Mouse (Mus musculus) kidney, postnatal 0 days (tissue): Measurements from ENCODE around the gene Actr3b. TPM values are rescaled to one million over a fixed set of nuclear protein-coding genes. Genes with fewer than 3 reads are reported as not detected.

Experiments used
- ATAC-seq: fragments of 200-750 bp; cut with Nextera tagmentation; replicated peaks from 2 replicates; pipeline ENCODE4 v1.8.0; 2017; ENCODE audit warnings: low read depth, moderate number of reproducible peaks, moderate TSS enrichment, moderate library complexity; ENCODE audit not compliant: low FRiP score
- DNase-seq: peaks from one replicate; pipeline ENCODE4 v3.0.0-alpha.2; 2016; ENCODE audit warnings: low spot score
- H3K27ac ChIP-seq: fragments of 300-500 bp; sonication (generic); 2 replicates; pipeline ENCODE4 v1.5.1; 2014; ENCODE audit warnings: mild to moderate bottlenecking
- H3K27me3 ChIP-seq: fragments of 300-500 bp; sonication (generic); 2 replicates; pipeline ENCODE4 v1.6.1; 2014; ENCODE audit warnings: low read length, mixed read lengths; ENCODE audit not compliant: insufficient read depth
- H3K36me3 ChIP-seq: fragments of 300-500 bp; sonication (generic); 2 replicates; pipeline ENCODE4 v1.6.1; 2014; ENCODE audit warnings: low read length, mixed read lengths; ENCODE audit not compliant: insufficient read depth
- H3K4me1 ChIP-seq: fragments of 300-500 bp; sonication (generic); replicated peaks from 2 replicates; pipeline ENCODE4 v1.6.1; 2014; ENCODE audit warnings: antibody characterized with exemption, low read length, mixed read lengths; ENCODE audit not compliant: insufficient read depth
- H3K4me2 ChIP-seq: fragments of 300-500 bp; sonication (generic); 2 replicates; pipeline ENCODE4 v1.6.1; 2014; ENCODE audit warnings: mild to moderate bottlenecking, low read length, moderate library complexity, mixed read lengths
- H3K4me3 ChIP-seq: fragments of 300-500 bp; sonication (generic); replicated peaks from 2 replicates; pipeline ENCODE4 v1.5.1; 2014; ENCODE audit warnings: low read depth, low read length
- H3K9ac ChIP-seq: fragments of 300-500 bp; sonication (generic); 2 replicates; pipeline ENCODE4 v1.6.1; 2014; ENCODE audit warnings: low read depth, low read length
- H3K9me3 ChIP-seq: fragments of 300-500 bp; sonication (generic); replicated peaks from 2 replicates; pipeline ENCODE4 v1.6.1; 2016; ENCODE audit warnings: low read length, inconsistent platforms, mixed read lengths
- CTCF ChIP-seq: IDR thresholded peaks from 2 replicates; pipeline ENCODE4 v1.5.1; 2016; ENCODE audit warnings: antibody characterized with exemption, low read depth, mild to moderate bottlenecking, moderate library complexity
- WGBS: fragments of 180-500 bp; shearing (Covaris S2); extraction: QIAGEN DNeasy Blood & Tissue Kit; methylation state at CpG from one replicate; pipeline ENCODE4 v1.1.7; 2014; 5-methylcytosine and 5-hydroxymethylcytosine counted together
- polyA plus RNA-seq: library from polyadenylated mRNA; unstranded; fragments of >200 nt; fragmentation: Nextera tagmentation; extraction: Ambion mirVana; gene quantifications from 2 replicates; pipeline ENCODE4 v1.2.1, GENCODE M21; 2015

Actr3b gene
- polyA plus RNA-seq, 1 experiment from 2014 or later: 5.8 TPM

DNA sequence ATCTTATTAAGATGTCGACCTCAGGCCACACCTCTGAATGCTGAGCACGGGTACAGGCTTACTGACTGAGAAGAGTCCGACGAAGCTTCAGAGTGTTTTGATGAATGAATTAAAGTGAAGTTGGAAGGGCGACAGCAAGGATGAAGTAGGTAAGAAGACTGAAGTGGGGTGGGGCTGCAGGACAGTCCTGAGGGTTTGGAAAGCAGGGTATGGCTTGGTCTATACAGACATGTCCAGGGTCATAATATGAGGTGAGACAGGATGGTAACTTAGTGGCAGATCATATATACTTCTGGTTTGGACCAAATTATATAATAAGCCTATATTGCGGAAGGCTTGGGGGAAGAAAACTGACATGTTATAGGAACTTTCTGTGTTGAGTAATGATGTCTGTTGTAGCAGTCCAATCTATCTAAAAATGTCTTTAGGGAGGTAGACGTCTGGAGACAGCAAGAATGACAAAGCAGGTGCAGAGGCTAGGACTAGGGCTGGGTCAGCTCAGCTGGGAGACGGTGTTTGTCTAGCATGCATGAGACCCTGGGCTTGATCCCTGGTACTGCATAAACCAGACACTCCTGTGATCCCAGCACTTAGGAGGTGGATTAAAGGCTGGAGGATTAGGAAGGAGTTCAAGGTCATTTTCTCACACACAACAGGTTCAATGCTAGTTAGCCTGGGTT is 6.1 kb upstream of the Actr3b start:
- Histone ChIP-seq H3K4me1 (no peaks in the 10 kb centered on the region), H3K4me3 (no peak overlapping the region), H3K27ac (no peak overlapping the region), H3K27me3 (no peaks in the 10 kb centered on the region), H3K36me3 (no peaks in the 10 kb centered on the region), H3K9me3 (no peaks in the 10 kb centered on the region), H3K9ac (no peak overlapping the region), H3K4me2 (no peak overlapping the region)
- 40% methylated on average over 8 of the region's 8 CpGs for WGBS
- DNase-seq: no peak
- TF ChIP-seq CTCF: no peak
- ATAC-seq: no peak

- no peaks in the 10 kb centered on the region for H3K27me3 ChIP-seq
- H3K9me3 ChIP-seq: no peaks in the 10 kb centered on the region
- no peak overlapping the region for H3K4me3 ChIP-seq
- TF ChIP-seq CTCF: no peak
- H3K27ac ChIP-seq: no peak overlapping the region
- no peak overlapping the region for H3K4me2 ChIP-seq
- DNase-seq (peak; percentile 62), ATAC-seq (no peak)
- H3K9ac ChIP-seq: no peak overlapping the region
- H3K36me3 ChIP-seq: no peaks in the 10 kb centered on the region
- no peaks in the 10 kb centered on the region for H3K4me1 ChIP-seq
- WGBS: 6% methylated on average over 2 of the region's 2 CpGs
Measured at GRCm38 (mm10) chr5:25754236-25754766, 5.5 kb upstream of the Actr3b start.

- DNase-seq (no peak), ATAC-seq (peak; percentile 49; the same call in 1 of the 2 replicates)
Measured at GRCm38 (mm10) chr5:25760410-25760832, 624 bp downstream of the Actr3b start.

DNA sequence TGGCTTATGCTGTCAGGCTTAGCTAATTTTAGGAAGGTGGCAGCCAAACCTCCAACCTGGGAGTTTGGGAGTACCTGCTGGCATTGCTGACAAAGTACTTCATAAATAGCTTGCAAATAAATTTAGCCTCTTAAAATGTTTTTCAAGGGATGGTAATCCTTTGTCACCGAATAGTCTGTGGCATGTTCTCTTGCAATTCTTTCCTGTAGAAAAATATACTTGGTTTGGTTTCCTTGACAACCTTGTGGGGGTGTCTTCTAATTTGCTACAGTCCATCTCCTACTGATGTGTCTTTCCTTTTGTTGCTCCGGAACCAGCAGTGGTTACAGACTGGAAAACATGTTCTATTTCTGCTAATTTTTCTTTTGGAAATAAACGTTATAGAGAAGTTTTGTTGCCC is 1.1 kb downstream of the Actr3b start:
- no peaks in the 10 kb centered on the region for H3K36me3 ChIP-seq
- no peaks in the 10 kb centered on the region for H3K27me3 ChIP-seq
- no peaks in the 10 kb centered on the region; the same call in 1 of the 2 replicates for H3K4me1 ChIP-seq
- no peak overlapping the region for H3K27ac ChIP-seq
- ATAC-seq: no peak
- no peak overlapping the region for H3K9ac ChIP-seq
- no peak overlapping the region for H3K4me2 ChIP-seq
- no peak for DNase-seq
- no peak for TF ChIP-seq CTCF
- no peaks in the 10 kb centered on the region for H3K9me3 ChIP-seq
- 41% methylated on average over 3 of the region's 3 CpGs for WGBS
- H3K4me3 ChIP-seq: no peak overlapping the region

More at GRCm38 (mm10) chr5:25760410-25760832, 624 bp downstream of the Actr3b start:
- H3K9ac ChIP-seq: no peak overlapping the region
- H3K4me3 ChIP-seq: peak overlapping the region; percentile 57
- 1% methylated on average over 10 of the region's 10 CpGs for WGBS
- TF ChIP-seq CTCF: no peak
- H3K27me3 ChIP-seq: no peaks in the 10 kb centered on the region
- H3K27ac ChIP-seq: no peak overlapping the region
- no peaks in the 10 kb centered on the region; the same call in 1 of the 2 replicates for H3K4me1 ChIP-seq
- no peaks in the 10 kb centered on the region for H3K9me3 ChIP-seq
- no peaks in the 10 kb centered on the region for H3K36me3 ChIP-seq
- H3K4me2 ChIP-seq: peak overlapping the region; percentile 83

- Histone ChIP-seq H3K4me1 (no peaks in the 10 kb centered on the region; the same call in 1 of the 2 replicates), H3K36me3 (no peaks in the 10 kb centered on the region), H3K4me2 (no peak overlapping the region), H3K27me3 (no peaks in the 10 kb centered on the region), H3K4me3 (no peak overlapping the region), H3K9ac (no peak overlapping the region), H3K9me3 (no peaks in the 10 kb centered on the region), H3K27ac (no peak overlapping the region)
- DNase-seq (no peak), ATAC-seq (no peak)
- no peak for TF ChIP-seq CTCF
- WGBS: 77% methylated on average over 2 of the region's 2 CpGs
Measured at GRCm38 (mm10) chr5:25761850-25762249, 2.1 kb downstream of the Actr3b start.

DNA sequence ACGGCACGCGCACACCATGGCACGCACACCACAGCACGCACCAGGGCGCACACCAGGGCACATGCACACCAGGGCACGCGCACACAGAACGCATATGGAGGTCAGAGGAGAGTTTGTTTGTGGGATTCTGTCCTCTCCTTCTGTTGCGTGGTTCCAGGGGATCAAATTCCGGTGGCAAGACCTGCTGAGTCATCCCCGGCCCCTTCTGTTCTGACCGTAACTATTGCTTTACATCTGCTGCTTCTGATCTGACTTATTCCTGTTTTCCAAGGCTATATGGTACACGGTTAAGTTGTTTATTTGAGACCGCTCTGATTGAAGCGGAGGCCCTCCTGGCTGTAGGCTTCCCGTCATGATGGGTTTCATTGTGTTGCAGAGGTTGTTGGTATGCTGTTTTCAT is 9.2 kb downstream of the Actr3b start:
- Histone ChIP-seq H3K4me3 (no peak overlapping the region), H3K27ac (no peak overlapping the region), H3K9ac (no peak overlapping the region), H3K9me3 (no peaks in the 10 kb centered on the region), H3K4me1 (no peaks in the 10 kb centered on the region), H3K27me3 (no peaks in the 10 kb centered on the region), H3K36me3 (no peaks in the 10 kb centered on the region), H3K4me2 (peak overlapping the region; percentile 21; the same call in 1 of the 2 replicates)
- no peak for DNase-seq
- no peak for ATAC-seq
- 75% methylated on average over 17 of the region's 17 CpGs for WGBS
- TF ChIP-seq CTCF: no peak
